Mouse (Mus musculus): ENCODE measurements around the gene Ubiad1.
A peak's percentile ranks its signal among the peaks of the same experiment; 100 is the strongest.

Gene Ubiad1

DNA sequence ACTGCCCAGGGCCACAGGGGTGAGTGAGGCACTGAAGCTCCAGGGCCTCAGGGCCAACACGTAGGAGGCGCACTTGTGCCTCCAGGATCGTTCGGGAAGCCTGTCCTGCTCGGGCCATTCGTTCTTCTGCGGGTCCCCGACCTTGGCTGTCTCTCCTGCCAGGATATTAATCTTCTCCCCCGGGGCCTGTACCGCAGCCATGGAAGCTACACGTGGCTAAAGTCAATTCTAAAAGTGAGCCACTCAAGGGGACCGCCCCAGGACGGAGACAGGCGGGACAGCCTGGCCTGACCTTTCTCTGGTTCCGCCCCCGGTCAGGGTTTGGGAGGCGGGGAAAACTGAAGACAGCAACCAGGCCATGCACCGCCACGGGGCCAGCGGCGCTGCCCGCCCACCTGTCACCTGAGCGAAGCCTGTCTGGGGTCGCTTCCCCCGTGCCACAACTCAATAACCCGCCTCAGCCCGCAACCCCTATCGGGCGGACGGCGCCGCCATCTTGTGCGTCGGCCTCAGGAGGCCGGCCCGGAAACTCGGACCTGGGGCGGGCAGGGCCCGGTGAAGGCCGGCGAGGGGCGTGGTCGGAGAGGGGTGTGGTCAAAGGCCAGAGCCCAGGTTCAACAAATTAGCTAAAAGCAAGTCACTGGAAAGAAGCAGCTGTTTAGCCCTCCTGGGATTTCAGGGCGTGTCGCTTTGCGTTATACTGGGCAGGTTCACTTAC lies at the start of gene Ubiad1:
TSS of gene Ubiad1 (minus strand) at position 522 of the 718 bp plus-strand sequence.
- DNase-seq (ENCODE audit: low spot score), result peak; percentile 88

- DNase-seq (ENCODE audit: low spot score), result no peak
Observed at GRCm38 (mm10) chr4:148491448-148491847, 46.9 kb upstream of the Ubiad1 start.

DNA sequence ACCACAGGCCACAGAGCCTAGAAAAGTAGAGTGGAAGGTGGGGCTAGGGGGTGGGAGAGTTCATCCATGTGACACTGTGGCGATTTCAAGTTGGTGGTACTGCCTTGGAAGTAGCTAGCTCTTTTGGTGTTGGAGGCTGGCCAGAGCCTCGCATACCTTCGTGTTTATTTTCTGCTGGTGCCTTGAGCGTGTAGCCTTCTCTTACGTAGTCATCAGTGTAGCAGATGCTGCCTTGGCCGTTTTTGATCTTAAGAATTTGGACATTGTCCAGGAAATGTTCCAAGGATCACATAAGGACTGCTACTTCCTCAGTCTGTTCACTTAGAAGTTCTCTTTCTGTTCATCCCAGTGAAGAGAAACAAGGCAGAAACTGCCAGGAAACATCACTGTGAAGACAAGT lies 45.9 kb upstream of the Ubiad1 start:
- DNase-seq (ENCODE audit: low spot score), result no peak

- no peak for DNase-seq (ENCODE audit: low spot score)
Observed at GRCm38 (mm10) chr4:148487841-148488240, 43.3 kb upstream of the Ubiad1 start.

DNA sequence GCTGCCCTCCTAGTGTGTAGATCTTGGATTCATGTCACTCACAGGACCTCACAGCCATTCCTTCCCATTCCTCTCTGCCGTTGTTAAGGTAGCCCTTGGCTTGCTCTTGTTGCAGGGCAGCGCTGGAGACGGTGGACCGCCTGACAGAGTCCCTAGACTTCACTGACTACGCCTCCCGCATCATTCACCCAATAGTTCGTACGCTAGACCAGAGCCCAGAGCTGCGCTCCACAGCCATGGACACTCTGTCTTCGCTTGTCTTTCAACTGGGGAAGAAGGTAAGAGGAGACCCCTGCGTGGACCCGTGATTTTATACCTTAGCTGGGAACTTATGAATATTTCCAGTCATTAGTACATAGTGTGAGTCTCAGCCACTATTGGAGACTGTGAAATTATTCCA lies 39.9 kb upstream of the Ubiad1 start:
- DNase-seq (ENCODE audit: low spot score), result no peak

- DNase-seq (ENCODE audit: low spot score), result no peak
Observed at GRCm38 (mm10) chr4:148481557-148482168, 37.1 kb upstream of the Ubiad1 start.

GRCm38 (mm10) chr4:148480245-148480644 lies 35.7 kb upstream of the Ubiad1 start:
- no peak for DNase-seq (ENCODE audit: low spot score)

- DNase-seq (ENCODE audit: low spot score), result no peak
Observed at GRCm38 (mm10) chr4:148473496-148473895, 28.9 kb upstream of the Ubiad1 start.

GRCm38 (mm10) chr4:148472436-148473174 lies 28.0 kb upstream of the Ubiad1 start:
- DNase-seq (ENCODE audit: low spot score), result no peak

DNA sequence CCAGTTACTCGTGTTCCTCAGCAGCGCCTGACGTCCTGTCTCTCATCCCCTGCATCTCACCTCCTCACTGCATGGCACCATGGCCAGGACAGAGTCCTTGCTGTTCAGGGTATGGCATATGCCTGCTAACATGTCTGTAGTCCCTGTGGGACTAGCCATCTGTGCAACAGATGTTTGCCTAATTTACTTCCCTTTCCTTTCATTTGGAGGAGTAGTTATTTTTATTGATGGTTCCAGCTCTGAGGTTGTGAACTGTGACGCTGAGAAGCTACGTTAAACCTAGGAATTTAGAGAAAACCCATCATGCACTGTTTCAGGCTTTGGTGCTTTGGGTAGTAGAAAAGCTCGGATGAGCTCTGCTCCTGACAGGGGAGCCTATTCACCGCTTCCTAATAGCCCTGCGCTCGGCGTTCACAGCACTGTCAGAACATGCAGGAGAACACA lies 26.8 kb upstream of the Ubiad1 start:
- DNase-seq (ENCODE audit: low spot score), result no peak

- no peak for DNase-seq (ENCODE audit: low spot score)
Observed at GRCm38 (mm10) chr4:148469487-148470252, 25.1 kb upstream of the Ubiad1 start.

GRCm38 (mm10) chr4:148468396-148468795 lies 23.8 kb upstream of the Ubiad1 start:
- no peak for DNase-seq (ENCODE audit: low spot score)

GRCm38 (mm10) chr4:148466511-148467079 lies 22.0 kb upstream of the Ubiad1 start:
- DNase-seq (ENCODE audit: low spot score), result no peak

- no peak for DNase-seq (ENCODE audit: low spot score)
Observed at GRCm38 (mm10) chr4:148464869-148465268, 20.3 kb upstream of the Ubiad1 start.

DNA sequence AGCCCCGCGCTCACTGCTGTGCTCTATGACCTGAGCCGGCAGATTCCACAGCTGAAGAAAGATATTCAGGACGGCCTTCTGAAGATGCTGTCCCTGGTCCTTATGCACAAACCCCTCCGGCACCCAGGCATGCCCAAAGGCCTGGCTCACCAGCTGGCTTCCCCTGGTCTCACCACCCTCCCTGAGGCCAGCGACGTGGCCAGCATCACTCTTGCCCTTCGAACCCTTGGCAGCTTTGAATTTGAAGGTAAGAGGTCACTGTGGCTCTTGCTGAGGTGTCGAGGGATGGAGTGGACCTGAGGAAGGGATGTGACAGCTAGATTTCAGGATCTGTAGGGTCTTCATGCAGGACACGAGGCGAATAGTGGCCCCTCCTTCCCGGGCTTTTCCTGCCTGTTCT lies 19.7 kb upstream of the Ubiad1 start:
- no peak for DNase-seq (ENCODE audit: low spot score)

DNA sequence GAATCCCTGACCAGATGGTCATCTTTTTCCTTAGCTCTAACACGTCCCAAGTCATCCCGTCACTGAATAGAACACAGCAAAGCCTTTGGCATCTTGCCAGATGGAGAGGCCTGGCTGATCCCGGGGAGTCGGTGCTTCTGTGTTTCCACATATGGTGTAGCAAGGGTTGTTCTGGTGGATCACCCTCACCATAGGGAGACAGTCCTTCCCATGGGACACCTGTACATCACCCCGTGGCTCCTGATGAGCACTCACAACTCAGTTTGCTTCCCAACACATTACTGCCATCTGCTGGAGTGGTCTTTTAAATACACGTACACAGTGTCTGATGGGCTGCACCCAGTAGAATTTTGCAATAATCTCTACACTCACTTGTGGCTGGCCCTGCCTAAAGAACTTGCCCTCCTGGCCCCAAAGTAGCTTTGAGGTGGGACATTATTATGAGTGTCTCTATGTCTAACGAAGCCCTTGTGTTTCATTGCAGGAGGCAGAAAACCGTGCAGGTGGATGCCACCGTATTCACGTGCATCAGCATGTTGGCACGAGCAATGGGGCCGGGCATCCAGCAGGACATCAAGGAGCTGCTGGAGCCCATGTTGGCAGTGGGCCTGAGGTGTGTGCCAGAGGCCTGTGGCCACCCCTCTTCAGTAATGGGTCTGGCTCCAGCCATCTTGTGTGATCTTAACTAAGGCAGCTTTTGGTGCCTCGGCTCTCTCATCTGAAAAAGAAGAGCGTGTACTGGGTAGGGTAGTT lies 18.8 kb upstream of the Ubiad1 start:
- DNase-seq (ENCODE audit: low spot score), result peak; percentile 64

- DNase-seq (ENCODE audit: low spot score), result no peak
Observed at GRCm38 (mm10) chr4:148462717-148463116, 18.1 kb upstream of the Ubiad1 start.

GRCm38 (mm10) chr4:148461772-148462171 lies 17.2 kb upstream of the Ubiad1 start:
- DNase-seq (ENCODE audit: low spot score), result peak; percentile 12

DNA sequence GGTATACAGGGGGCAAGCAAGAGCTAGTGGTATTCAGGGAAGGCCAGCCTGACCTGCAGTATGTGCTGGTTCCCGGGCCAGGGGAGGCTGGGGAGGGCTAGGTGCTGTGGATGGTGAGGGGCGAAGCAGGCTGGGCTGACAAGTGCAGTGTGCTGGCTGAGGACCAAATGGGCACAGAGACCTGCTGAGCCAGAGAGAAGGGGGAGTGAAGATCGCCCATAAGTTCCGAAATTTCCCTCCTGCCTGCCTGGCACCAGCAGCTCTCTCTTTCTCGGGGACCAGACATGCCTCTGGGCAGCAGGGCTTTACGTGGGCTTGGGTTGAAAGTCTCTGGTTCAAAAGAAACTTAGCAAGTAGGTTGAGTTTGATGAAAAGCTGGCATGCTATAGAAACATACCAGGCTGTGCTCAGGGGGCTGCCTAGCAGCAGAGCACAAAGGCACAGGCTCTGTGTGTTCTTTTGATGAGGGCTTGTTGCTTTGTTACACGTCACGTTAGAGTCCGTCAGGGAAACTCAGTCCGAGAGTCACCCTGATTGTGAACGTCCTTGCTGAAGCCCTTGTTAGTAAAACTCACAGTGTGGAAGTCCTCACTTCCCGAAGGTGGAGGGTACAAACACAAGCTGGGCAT lies 16.2 kb upstream of the Ubiad1 start:
- no peak for DNase-seq (ENCODE audit: low spot score)

GRCm38 (mm10) chr4:148455477-148456025 lies 11.0 kb upstream of the Ubiad1 start:
- no peak for DNase-seq (ENCODE audit: low spot score)
